ENCODE assay signal across 22 mouse cellular contexts in genomic region chr1:170423048-170423447, GRCm38 (mm10).
"Had no signal": no experiment of that assay in that cellular context is flagged by ENCODE, and none has a peak within 500 bp of the region (broad histone marks: within the 10 kb centered on the region; RNA-seq: fewer than 3 reads in every experiment).

No protein-coding gene starts in this region.

- H3K27me3 ChIP-seq: kidney, embryonic 15.5 days; limb, embryonic 12.5 days; limb, embryonic 15.5 days; liver, embryonic 15.5 days; neural tube, embryonic 12.5 days had no signal

- H3K36me3 ChIP-seq: kidney, embryonic 15.5 days; limb, embryonic 12.5 days; limb, embryonic 15.5 days; liver, embryonic 15.5 days; midbrain, embryonic 12.5 days; neural tube, embryonic 12.5 days; neural tube, embryonic 15.5 days had no signal

- H3K9ac ChIP-seq: kidney, embryonic 15.5 days; limb, embryonic 12.5 days; limb, embryonic 15.5 days; liver, embryonic 15.5 days; midbrain, embryonic 12.5 days; neural tube, embryonic 12.5 days; neural tube, embryonic 15.5 days had no signal

- H3K4me2 ChIP-seq: kidney, embryonic 15.5 days; limb, embryonic 12.5 days; limb, embryonic 15.5 days; liver, embryonic 11.5 days; liver, embryonic 15.5 days; midbrain, embryonic 12.5 days; neural tube, embryonic 12.5 days; neural tube, embryonic 15.5 days had no signal

- H3K4me1 ChIP-seq: limb, embryonic 12.5 days; limb, embryonic 15.5 days had no signal

- H3K27ac ChIP-seq: kidney, embryonic 15.5 days; limb, embryonic 12.5 days; limb, embryonic 15.5 days; liver, embryonic 15.5 days; neural tube, embryonic 12.5 days; neural tube, embryonic 15.5 days; stomach, postnatal 0 days had no signal

- DNase-seq: kidney, adult 8-10 months; kidney, postnatal 10 days; kidney, postnatal 36 days; left cerebral cortex, postnatal 4 days; lung, adult 2 months; lung, postnatal 14 days; lung, postnatal 4 days; right cerebral cortex, adult 18-20 months; right cerebral cortex, postnatal 14 days; right cerebral cortex, postnatal 4 days; thymus, adult 2 months; thymus, postnatal 14 days; thymus, postnatal 4 days had no signal

- H3K4me3 ChIP-seq: kidney, embryonic 15.5 days; limb, embryonic 12.5 days; limb, embryonic 15.5 days; liver, embryonic 15.5 days; midbrain, embryonic 12.5 days; neural tube, embryonic 12.5 days; neural tube, embryonic 15.5 days had no signal

- H3K9me3 ChIP-seq: kidney, embryonic 15.5 days; limb, embryonic 12.5 days; limb, embryonic 15.5 days; liver, embryonic 15.5 days; midbrain, embryonic 12.5 days; neural tube, embryonic 12.5 days; neural tube, embryonic 15.5 days had no signal
